Mouse (Mus musculus): ENCODE measurements around the gene Dnah7a.

GRCm38 (mm10) chr1:53726883-53727282 lies 20.3 kb upstream of the Dnah7a start:
- no peak for TF ChIP-seq CTCF (IDR thresholded peaks at IDR 0.05; ENCODE audit: borderline replicate concordance, insufficient read depth, low read length)
- no peak for TF ChIP-seq POLR2A (IDR thresholded peaks at IDR 0.05; ENCODE audit: low read depth, low read length)
